Mouse (Mus musculus) heart, postnatal 14 days (tissue): ENCODE measurements around the gene Trpc1. TPM values are rescaled to one million over a fixed set of nuclear protein-coding genes. Genes with fewer than 3 reads are reported as not detected.

Source experiments
- DNase-seq, 2 experiments: peaks; one replicate each; pipeline ENCODE4 v3.0.0; 2021 to 2022
- intact Hi-C: fragments of 180-260 bp; cut with DNase I; formaldehyde crosslinking; loops from one replicate; pipeline ENCODE4 v1.15.1; 2025
- total RNA-seq, 2 experiments: library from RNA; stranded (reverse); gene quantifications; 2 replicates each; pipeline ENCODE4 v1.2.3; 2021

Gene Trpc1
- total RNA-seq, 2 experiments from 2014 or later, result 6.7 to 8.6 TPM

DNA sequence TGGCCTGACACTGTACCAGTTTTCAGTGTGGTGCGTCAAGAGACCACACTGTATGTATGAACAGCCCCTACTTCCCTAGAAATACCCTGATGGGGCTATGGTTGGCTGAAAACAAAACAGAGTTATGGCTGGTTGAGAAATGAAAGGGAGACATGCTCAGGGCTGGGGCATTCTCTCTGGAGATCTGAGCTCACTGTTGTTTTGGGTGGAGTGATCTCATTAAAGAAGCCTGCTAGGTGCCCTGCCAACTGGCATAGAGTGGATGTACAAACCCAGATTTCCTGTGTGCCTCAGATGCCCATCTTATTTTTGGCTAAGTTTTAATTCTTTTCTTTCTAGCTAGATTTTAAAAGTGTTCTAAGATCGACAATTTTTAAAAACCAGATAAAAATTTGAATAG, 92.2 kb downstream of the Trpc1 start:
- intact Hi-C loops, result no loop called here

More for the DNA sequence above, 92.2 kb downstream of the Trpc1 start:
- peak in 1 of 2 experiments; percentile 60 for DNase-seq

Other genes with a start within 250 kb of the Trpc1 start
- 10 to 100 TPM; 34.2 to 39.0 TPM for gene U2surp, start 238.4 kb downstream of the Trpc1 start, total RNA-seq
- gene Paqr9, start 190.7 kb downstream of the Trpc1 start, total RNA-seq, result 10 to 100 TPM; 48.8 to 50.6 TPM
- gene Pcolce2, start 112.8 kb downstream of the Trpc1 start, total RNA-seq, result 10 to 100 TPM; 24.3 to 25.1 TPM
- gene Pls1, start 94.9 kb upstream of the Trpc1 start, total RNA-seq, result under 1 TPM in 1 of 2 experiments, not detected in 1; 0.36 TPM
- 1 to 10 TPM; 7.3 to 7.7 TPM for gene Atr, start 107.2 kb upstream of the Trpc1 start, total RNA-seq
- 10 to 100 TPM; 21.6 to 23.4 TPM for gene Xrn1, start 204.4 kb upstream of the Trpc1 start, total RNA-seq